Mouse (Mus musculus) brain, embryonic 14.5 days (tissue): ENCODE results near the gene Egfl7. TPM values are rescaled to one million over a fixed set of nuclear protein-coding genes. Genes with fewer than 3 reads are reported as not detected.
A peak's percentile ranks its signal among the peaks of the same experiment; 100 is the strongest.

Experiments
- DNase-seq: peaks from one replicate; pipeline ENCODE4 v3.0.0-alpha.2; 2011; ENCODE audit warnings: low read depth
- CTCF ChIP-seq: fragments of 200-500 bp; IDR thresholded peaks from 2 replicates; pipeline ENCODE4 v1.5.1; 2012; ENCODE audit warnings: inconsistent platforms, mild to moderate bottlenecking, moderate library complexity, borderline replicate concordance; ENCODE audit not compliant: insufficient read depth, insufficient read length; ENCODE audit errors: extremely low read depth
- POLR2A ChIP-seq: fragments of 200-500 bp; IDR thresholded peaks from 2 replicates; pipeline ENCODE4 v1.6.1; 2012; ENCODE audit warnings: mild to moderate bottlenecking, inconsistent platforms, borderline replicate concordance; ENCODE audit not compliant: poor library complexity, insufficient read depth, insufficient read length, severe bottlenecking; ENCODE audit errors: extremely low read depth
- polyA plus RNA-seq: library from polyadenylated mRNA; depleted of rRNA; stranded (reverse); fragments of >200 nt; gene quantifications from 2 replicates; pipeline ENCODE4 v1.2.3, GENCODE M21; 2012

The Egfl7 gene
- polyA plus RNA-seq, 1 experiment: 139 TPM

GRCm38 (mm10) chr2:26607056-26607910 is 27.5 kb downstream of the Egfl7 start:
- TF ChIP-seq POLR2A (no peak), CTCF (no peak)
- peak; percentile 62 for DNase-seq

DNA sequence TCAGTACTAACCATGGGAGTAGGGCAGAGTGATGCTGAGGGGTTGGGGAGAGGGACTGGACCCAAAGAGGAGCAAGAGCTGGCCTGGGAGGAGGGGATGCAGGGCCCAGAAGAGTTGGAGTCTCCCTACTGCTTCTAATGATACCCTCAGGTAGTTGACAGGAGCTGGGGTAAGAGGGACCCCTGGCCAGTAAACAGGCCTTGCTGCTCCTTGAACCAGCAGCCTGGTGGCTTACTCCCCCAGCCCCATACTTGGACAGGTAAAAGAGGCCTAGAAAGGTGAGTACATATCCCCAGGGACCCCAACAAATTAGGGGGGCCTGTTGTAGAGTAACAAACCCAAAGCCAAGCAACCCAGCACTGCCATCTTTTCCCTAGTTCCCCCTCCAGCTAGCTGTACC is 29.0 kb downstream of the Egfl7 start:
- no peak for DNase-seq
- TF ChIP-seq POLR2A (no peak), CTCF (no peak)

- DNase-seq: no peak
- TF ChIP-seq POLR2A (no peak), CTCF (no peak)
These were observed 29.4 kb downstream of the Egfl7 start for GRCm38 (mm10) chr2:26609261-26609661.

GRCm38 (mm10) chr2:26610526-26610925 is 30.7 kb downstream of the Egfl7 start:
- no peak for DNase-seq
- TF ChIP-seq POLR2A (no peak), CTCF (no peak)

GRCm38 (mm10) chr2:26611054-26611453 is 31.2 kb downstream of the Egfl7 start:
- no peak for DNase-seq
- TF ChIP-seq POLR2A: no peak
- TF ChIP-seq CTCF: no peak

DNA sequence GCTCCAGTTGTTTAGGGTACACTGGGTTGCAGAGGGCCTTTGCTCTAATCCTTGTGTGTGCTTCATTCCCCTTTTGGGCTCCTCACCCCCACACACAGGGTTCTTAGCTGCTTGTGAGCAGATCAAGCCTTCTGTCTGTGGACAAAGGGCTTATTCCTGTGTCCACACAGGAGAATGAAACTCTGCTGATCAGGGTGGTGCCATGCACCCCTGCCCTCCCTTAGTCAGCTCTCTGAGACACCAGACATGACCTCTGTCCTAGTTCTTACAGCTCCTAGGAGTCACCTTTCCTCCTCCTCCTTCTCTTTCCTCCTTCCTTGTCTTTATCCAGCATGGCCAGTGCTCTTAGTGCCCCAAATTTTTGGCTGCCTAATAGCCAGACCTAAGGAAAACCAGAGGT is 32.1 kb downstream of the Egfl7 start:
- TF ChIP-seq POLR2A: no peak
- DNase-seq: no peak

DNA sequence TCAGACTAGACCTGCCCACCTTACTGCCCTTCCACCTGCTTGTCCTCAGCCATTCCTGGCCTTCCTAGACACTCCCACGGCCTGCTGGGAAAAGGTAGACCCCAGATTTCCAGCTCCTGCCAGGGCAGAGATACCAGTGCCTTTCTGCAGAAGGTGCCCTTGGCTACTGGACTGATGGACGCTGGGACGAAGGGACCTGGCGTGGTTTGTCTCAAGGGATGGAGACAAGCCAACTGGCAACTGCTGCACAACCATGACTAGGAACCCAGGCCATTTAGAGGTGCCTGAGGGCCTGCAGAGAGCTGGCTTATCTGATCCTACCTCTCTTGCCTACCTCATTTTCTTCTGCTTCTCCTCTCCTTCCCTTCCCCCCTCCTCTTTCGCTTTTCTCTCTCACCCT is 35.1 kb downstream of the Egfl7 start:
- TF ChIP-seq CTCF (no peak), POLR2A (no peak)
- DNase-seq: no peak

DNA sequence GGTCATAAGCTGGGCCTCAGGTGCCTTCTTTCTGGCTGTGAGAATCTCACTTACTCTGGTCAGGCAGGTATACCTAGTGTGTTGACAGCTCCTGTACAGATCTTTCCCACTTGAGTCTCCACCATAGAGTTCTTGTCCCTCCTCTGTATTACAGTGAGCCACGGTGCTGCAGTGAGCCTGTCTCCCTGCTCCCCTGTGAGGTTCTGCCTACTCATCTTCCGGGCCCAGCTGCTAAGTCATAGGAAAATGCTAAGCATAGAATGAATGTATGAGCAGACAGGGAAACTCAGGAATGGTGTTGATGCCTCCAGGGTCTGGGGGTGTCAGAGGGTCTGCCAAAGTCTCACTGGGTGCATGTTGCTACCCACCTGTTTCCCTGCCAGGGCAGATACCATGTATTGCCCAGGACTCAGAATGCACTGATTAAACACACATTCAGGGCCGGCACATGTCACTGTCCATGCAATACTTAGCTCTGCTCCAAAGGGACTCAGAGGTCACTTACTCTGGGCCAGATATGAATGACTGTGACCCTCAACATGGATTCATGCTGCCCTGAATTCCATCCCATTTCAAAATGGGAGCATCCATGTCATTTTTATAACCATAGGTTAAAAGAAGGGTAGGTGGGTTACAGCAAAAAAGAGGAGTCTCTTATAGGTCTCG is 35.8 kb downstream of the Egfl7 start:
- no peak for TF ChIP-seq CTCF
- no peak for TF ChIP-seq POLR2A
- no peak for DNase-seq

GRCm38 (mm10) chr2:26617331-26617730 is 37.5 kb downstream of the Egfl7 start:
- TF ChIP-seq CTCF (no peak), POLR2A (no peak)
- DNase-seq: no peak

DNA sequence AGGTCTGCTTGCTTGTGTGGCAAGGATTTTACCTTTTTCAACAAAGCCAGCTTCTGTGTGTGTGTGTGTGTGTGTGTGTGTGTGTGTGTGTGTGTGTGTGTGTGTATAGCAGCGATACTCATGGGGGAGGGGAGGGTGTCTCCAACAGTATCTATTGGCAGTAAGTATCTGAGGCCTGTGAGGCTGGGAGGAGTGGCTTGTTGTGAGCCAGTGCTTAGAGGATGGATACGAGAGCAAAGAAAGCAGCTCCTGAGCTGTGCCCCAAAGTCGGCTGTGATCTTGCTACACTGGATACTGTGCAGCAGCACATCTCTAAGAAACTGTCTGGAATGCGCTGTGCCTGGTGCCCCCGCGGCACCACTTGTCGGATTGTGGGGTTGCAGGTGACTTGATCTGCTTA is 38.1 kb downstream of the Egfl7 start:
- no peak for TF ChIP-seq CTCF
- DNase-seq: no peak

DNA sequence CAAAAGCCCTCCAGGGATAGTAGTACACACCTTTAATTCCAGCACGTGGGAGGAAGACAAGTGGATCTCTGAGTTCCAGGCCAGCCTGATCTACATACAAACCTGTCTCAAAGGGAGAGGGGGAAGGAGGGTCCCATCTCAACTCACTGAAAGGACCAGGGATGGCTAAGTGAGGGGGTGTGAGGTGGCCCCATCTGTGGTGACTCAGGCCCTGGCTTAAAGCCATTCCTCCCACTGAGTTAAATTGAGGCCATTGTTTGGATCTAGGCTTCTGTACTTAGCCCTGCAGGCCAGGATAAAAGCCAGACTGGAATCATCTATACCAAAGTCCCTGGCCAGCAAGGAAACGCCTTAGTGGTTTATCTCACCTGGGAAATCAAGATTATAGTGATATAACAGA is 41.4 kb downstream of the Egfl7 start:
- TF ChIP-seq CTCF (no peak), POLR2A (no peak)
- DNase-seq: no peak

GRCm38 (mm10) chr2:26622984-26623383 is 43.2 kb downstream of the Egfl7 start:
- peak; percentile 28 for DNase-seq
- TF ChIP-seq POLR2A (no peak), CTCF (no peak)

GRCm38 (mm10) chr2:26625419-26625818 is 45.6 kb downstream of the Egfl7 start:
- TF ChIP-seq CTCF: no peak
- TF ChIP-seq POLR2A: no peak
- no peak for DNase-seq

DNA sequence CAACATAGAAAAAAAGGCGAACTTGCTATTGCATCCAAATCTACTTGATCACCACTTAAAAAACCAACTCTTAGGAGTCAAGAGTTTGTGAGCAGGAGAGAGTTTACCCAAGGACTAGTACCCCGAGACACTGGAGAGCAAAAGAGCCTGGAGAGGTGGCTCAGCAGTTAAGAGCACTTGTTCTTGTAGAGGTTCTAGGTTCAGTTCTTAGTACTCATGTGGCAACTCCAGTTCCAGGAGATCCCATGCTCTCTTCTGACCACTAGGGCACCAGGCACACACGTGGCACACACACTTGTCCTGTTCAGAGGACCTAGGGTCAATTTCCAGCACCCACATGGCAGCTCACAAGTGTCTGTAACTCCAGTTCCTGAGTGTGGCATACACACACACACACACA is 46.3 kb downstream of the Egfl7 start:
- no peak for TF ChIP-seq POLR2A
- peak; percentile 6; the same call in 1 of the 2 replicates for TF ChIP-seq CTCF
- DNase-seq: no peak
